Mouse (Mus musculus) intestine, embryonic 15.5 days (tissue): ENCODE results near the gene Itk. TPM values are rescaled to one million over a fixed set of nuclear protein-coding genes. Genes with fewer than 3 reads are reported as not detected.

ENCODE experiments used
- ATAC-seq: fragments of 200-750 bp; cut with Nextera tagmentation; 2 replicates; pipeline ENCODE4 v1.8.0; 2017; ENCODE audit warnings: moderate TSS enrichment, moderate library complexity
- H3K27ac ChIP-seq: fragments of 300-500 bp; sonication (generic); 2 replicates; pipeline ENCODE4 v1.5.1; 2015; ENCODE audit warnings: mild to moderate bottlenecking, inconsistent platforms
- H3K27me3 ChIP-seq: fragments of 300-500 bp; sonication (generic); replicated peaks from 2 replicates; pipeline ENCODE4 v1.6.1; 2015; ENCODE audit warnings: inconsistent platforms
- H3K36me3 ChIP-seq: fragments of 300-500 bp; sonication (generic); 2 replicates; pipeline ENCODE4 v1.6.1; 2015; ENCODE audit warnings: inconsistent platforms
- H3K4me1 ChIP-seq: fragments of 300-500 bp; sonication (generic); replicated peaks from 2 replicates; pipeline ENCODE4 v1.6.1; 2015; ENCODE audit warnings: inconsistent platforms
- H3K4me2 ChIP-seq: fragments of 300-500 bp; sonication (generic); replicated peaks from 2 replicates; pipeline ENCODE4 v1.6.1; 2015; ENCODE audit warnings: mild to moderate bottlenecking, inconsistent platforms
- H3K4me3 ChIP-seq: fragments of 300-500 bp; sonication (generic); replicated peaks from 2 replicates; pipeline ENCODE4 v1.5.1; 2015; ENCODE audit warnings: inconsistent platforms
- H3K9ac ChIP-seq: fragments of 300-500 bp; sonication (generic); 2 replicates; pipeline ENCODE4 v1.6.1; 2015; ENCODE audit warnings: inconsistent platforms
- H3K9me3 ChIP-seq: fragments of 300-500 bp; sonication (generic); 2 replicates; pipeline ENCODE4 v1.6.1; 2016; ENCODE audit warnings: inconsistent platforms
- WGBS: fragments of 180-500 bp; shearing (Covaris S2); methylation state at CpG from one replicate; pipeline ENCODE4 v1.1.7; 2015; 5-methylcytosine and 5-hydroxymethylcytosine counted together
- polyA plus RNA-seq: library from polyadenylated mRNA; unstranded; fragments of >200 nt; fragmentation: Nextera tagmentation; extraction: Ambion mirVana; gene quantifications from 2 replicates; pipeline ENCODE4 v1.2.1, GENCODE M21; 2015

The Itk gene
- polyA plus RNA-seq, 1 experiment from 2014 or later = 0.40 TPM

DNA sequence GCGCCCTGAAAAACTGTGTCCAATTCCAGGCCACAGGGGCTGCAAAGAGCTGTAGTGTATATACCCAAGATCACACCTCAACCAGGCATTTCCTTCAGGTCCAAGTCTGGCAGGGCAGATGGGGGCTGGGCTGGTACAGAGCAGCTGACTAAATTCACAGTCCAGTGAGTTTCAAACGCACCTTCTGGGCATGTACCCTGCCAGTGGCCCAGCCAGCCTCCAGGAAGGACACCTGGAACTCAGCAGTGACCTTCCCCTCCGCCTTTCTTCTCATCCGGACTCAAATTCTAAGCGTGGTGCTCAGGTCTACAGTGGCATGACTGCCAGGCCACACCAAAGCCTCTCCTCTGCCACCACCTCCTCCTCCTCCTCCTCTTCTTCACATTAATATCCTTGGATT is 95.8 kb downstream of the Itk start:
- Histone ChIP-seq H3K27ac (no peak overlapping the region), H3K27me3 (no peaks in the 10 kb centered on the region), H3K9ac (no peak overlapping the region), H3K36me3 (no peaks in the 10 kb centered on the region), H3K4me3 (no peak overlapping the region), H3K4me2 (no peak overlapping the region), H3K9me3 (no peaks in the 10 kb centered on the region), H3K4me1 (no peaks in the 10 kb centered on the region)
- ATAC-seq = no peak
- 95% methylated on average over 5 of the region's 5 CpGs for WGBS

- no peak overlapping the region for H3K4me3 ChIP-seq
- H3K9ac ChIP-seq = no peak overlapping the region
- WGBS = 37% methylated on average over 10 of the region's 10 CpGs
- H3K4me2 ChIP-seq = no peak overlapping the region
- no peak overlapping the region for H3K27ac ChIP-seq
- H3K36me3 ChIP-seq = no peaks in the 10 kb centered on the region
- no peaks in the 10 kb centered on the region for H3K27me3 ChIP-seq
- no peaks in the 10 kb centered on the region for H3K9me3 ChIP-seq
- ATAC-seq = no peak
- no peaks in the 10 kb centered on the region for H3K4me1 ChIP-seq
These were observed 98.3 kb downstream of the Itk start for GRCm38 (mm10) chr11:46290988-46291405.

GRCm38 (mm10) chr11:46289561-46289960 is 99.8 kb downstream of the Itk start:
- Histone ChIP-seq H3K27ac (no peak overlapping the region), H3K4me1 (no peaks in the 10 kb centered on the region), H3K4me3 (no peak overlapping the region), H3K27me3 (no peaks in the 10 kb centered on the region), H3K9me3 (no peaks in the 10 kb centered on the region), H3K9ac (no peak overlapping the region), H3K4me2 (no peak overlapping the region), H3K36me3 (no peaks in the 10 kb centered on the region)
- WGBS = 85% methylated on average over 9 of the region's 9 CpGs
- ATAC-seq = no peak

GRCm38 (mm10) chr11:46289022-46289421 is 100.3 kb downstream of the Itk start:
- Histone ChIP-seq H3K27me3 (no peaks in the 10 kb centered on the region), H3K9ac (no peak overlapping the region), H3K27ac (no peak overlapping the region), H3K36me3 (no peaks in the 10 kb centered on the region), H3K4me1 (no peaks in the 10 kb centered on the region), H3K4me2 (no peak overlapping the region), H3K4me3 (no peak overlapping the region), H3K9me3 (no peaks in the 10 kb centered on the region)
- ATAC-seq = no peak
- WGBS = 92% methylated on average over 4 of the region's 4 CpGs

DNA sequence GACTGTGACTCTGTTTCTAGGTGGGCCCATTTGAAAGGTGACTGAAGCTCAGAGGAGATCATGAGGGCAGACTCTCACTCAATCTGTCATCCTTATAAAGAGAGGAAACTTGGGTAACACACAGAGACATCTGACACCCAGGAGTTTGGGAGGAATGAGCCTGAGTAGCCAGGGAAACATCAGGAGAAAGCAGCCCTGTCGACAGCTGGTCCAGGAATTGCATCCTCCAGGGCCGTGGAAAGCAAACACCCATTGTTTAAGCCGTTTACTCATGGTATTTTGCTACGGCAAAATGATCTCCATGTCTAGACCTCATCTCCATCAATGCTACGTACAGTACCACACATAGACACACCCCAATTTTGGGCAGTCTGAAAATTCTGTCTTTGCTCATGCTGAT is 101.2 kb downstream of the Itk start:
- no peaks in the 10 kb centered on the region for H3K9me3 ChIP-seq
- ATAC-seq = no peak
- H3K4me3 ChIP-seq = no peak overlapping the region
- no peaks in the 10 kb centered on the region for H3K27me3 ChIP-seq
- no peaks in the 10 kb centered on the region for H3K36me3 ChIP-seq
- H3K9ac ChIP-seq = no peak overlapping the region
- H3K4me1 ChIP-seq = no peaks in the 10 kb centered on the region
- H3K27ac ChIP-seq = no peak overlapping the region
- WGBS = 60% methylated on average over 5 of the region's 5 CpGs
- H3K4me2 ChIP-seq = no peak overlapping the region

- no peaks in the 10 kb centered on the region for H3K27me3 ChIP-seq
- H3K9ac ChIP-seq = no peak overlapping the region
- no peak overlapping the region for H3K4me2 ChIP-seq
- WGBS = 52% methylated on average over 6 of the region's 6 CpGs
- no peaks in the 10 kb centered on the region for H3K9me3 ChIP-seq
- H3K27ac ChIP-seq = no peak overlapping the region
- no peaks in the 10 kb centered on the region for H3K4me1 ChIP-seq
- H3K36me3 ChIP-seq = no peaks in the 10 kb centered on the region
- ATAC-seq = no peak
- no peak overlapping the region for H3K4me3 ChIP-seq
These were observed 102.5 kb downstream of the Itk start for GRCm38 (mm10) chr11:46286803-46287202.

DNA sequence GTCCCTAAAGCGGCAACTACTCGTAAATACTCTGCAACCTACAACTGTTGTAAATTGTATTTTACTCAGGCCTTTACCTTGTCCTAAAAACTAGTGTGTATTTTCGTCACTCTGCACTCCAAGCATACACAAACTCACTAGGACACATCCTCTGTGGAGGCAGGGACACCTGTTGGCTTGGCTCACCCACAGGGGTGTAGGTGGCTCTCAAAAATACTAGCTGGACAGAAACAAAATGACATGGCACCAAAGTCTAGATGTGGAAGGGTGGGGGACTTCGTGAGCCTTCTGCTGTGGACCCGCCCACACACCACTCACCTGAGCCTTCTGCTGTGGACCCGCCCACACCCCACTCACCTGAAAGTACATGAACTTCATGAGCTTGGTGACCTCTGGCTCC is 105.5 kb downstream of the Itk start:
- no peak overlapping the region for H3K9ac ChIP-seq
- H3K9me3 ChIP-seq = no peaks in the 10 kb centered on the region
- no peak for ATAC-seq
- no peak overlapping the region for H3K27ac ChIP-seq
- H3K4me1 ChIP-seq = no peaks in the 10 kb centered on the region
- 90% methylated on average over 6 of the region's 6 CpGs for WGBS
- no peak overlapping the region for H3K4me3 ChIP-seq
- H3K27me3 ChIP-seq = no peaks in the 10 kb centered on the region
- no peaks in the 10 kb centered on the region for H3K36me3 ChIP-seq
- no peak overlapping the region for H3K4me2 ChIP-seq

DNA sequence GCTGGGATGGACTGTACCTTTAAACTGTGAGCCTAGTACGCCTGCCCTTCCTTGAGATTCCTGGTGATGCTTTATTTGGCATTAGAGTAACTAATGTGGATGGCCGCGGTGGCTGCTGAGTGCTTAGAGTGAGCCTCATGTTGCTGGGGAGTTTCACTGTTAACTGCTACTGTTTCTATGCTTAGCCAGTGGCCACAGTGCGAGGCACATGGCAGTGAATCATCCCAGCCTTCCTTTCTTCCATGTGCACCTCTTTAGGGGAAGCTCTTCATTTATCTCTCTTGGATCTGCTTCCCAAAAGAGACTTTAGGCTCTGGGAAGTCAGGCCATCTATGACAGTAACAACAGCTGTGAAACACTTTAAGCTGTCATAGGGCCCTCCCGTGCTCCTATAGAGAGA is 106.7 kb downstream of the Itk start:
- H3K4me3 ChIP-seq = no peak overlapping the region
- H3K27me3 ChIP-seq = no peaks in the 10 kb centered on the region
- H3K4me2 ChIP-seq = no peak overlapping the region
- no peaks in the 10 kb centered on the region for H3K4me1 ChIP-seq
- H3K27ac ChIP-seq = no peak overlapping the region
- no peaks in the 10 kb centered on the region for H3K36me3 ChIP-seq
- WGBS = 80% methylated on average over 5 of the region's 5 CpGs
- H3K9me3 ChIP-seq = no peaks in the 10 kb centered on the region
- no peak for ATAC-seq
- H3K9ac ChIP-seq = no peak overlapping the region

GRCm38 (mm10) chr11:46278709-46279108 is 110.6 kb downstream of the Itk start:
- H3K9me3 ChIP-seq = no peaks in the 10 kb centered on the region
- no peak for ATAC-seq
- no peak overlapping the region for H3K27ac ChIP-seq
- no peak overlapping the region for H3K4me2 ChIP-seq
- no peak overlapping the region for H3K4me3 ChIP-seq
- 91% methylated on average over 12 of the region's 12 CpGs for WGBS
- H3K27me3 ChIP-seq = no peaks in the 10 kb centered on the region
- H3K9ac ChIP-seq = no peak overlapping the region
- no peaks in the 10 kb centered on the region for H3K4me1 ChIP-seq
- H3K36me3 ChIP-seq = no peaks in the 10 kb centered on the region

- Histone ChIP-seq H3K4me1 (no peaks in the 10 kb centered on the region), H3K4me2 (no peak overlapping the region), H3K9me3 (no peaks in the 10 kb centered on the region), H3K9ac (no peak overlapping the region), H3K36me3 (no peaks in the 10 kb centered on the region), H3K4me3 (no peak overlapping the region), H3K27me3 (no peaks in the 10 kb centered on the region), H3K27ac (no peak overlapping the region)
- ATAC-seq = no peak
- WGBS = 82% methylated on average over 5 of the region's 5 CpGs
These were observed 111.2 kb downstream of the Itk start for GRCm38 (mm10) chr11:46278140-46278539.

DNA sequence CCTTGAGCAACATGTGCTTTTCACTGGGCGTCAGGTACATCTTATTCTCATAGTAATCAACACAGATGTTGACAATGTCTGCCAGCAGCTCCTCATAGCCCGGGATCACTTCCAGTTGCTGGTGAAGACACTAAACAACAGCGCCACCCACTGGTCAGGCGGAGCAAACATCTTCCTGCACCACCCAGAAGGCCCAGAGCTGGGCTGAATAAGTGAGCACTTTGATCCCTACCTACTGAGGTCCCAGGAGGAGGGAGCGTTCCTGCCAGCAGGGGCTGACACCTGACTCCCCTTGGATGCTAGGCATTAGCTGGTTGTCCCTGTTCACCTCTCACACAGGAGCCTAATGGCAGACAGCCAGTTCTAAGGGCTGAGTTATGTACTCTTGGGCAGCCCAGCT is 112.5 kb downstream of the Itk start:
- no peak overlapping the region for H3K4me2 ChIP-seq
- no peaks in the 10 kb centered on the region for H3K9me3 ChIP-seq
- no peaks in the 10 kb centered on the region for H3K36me3 ChIP-seq
- H3K4me1 ChIP-seq = no peaks in the 10 kb centered on the region
- peak; percentile 39; the same call in 1 of the 2 replicates for ATAC-seq
- WGBS = 48% methylated on average over 5 of the region's 5 CpGs
- no peak overlapping the region for H3K4me3 ChIP-seq
- no peaks in the 10 kb centered on the region for H3K27me3 ChIP-seq
- H3K27ac ChIP-seq = no peak overlapping the region
- H3K9ac ChIP-seq = no peak overlapping the region

GRCm38 (mm10) chr11:46276168-46276567 is 113.1 kb downstream of the Itk start:
- no peaks in the 10 kb centered on the region for H3K36me3 ChIP-seq
- H3K4me3 ChIP-seq = no peak overlapping the region
- no peaks in the 10 kb centered on the region for H3K4me1 ChIP-seq
- no peak overlapping the region for H3K27ac ChIP-seq
- WGBS = 93% methylated on average over 8 of the region's 8 CpGs
- H3K4me2 ChIP-seq = no peak overlapping the region
- no peaks in the 10 kb centered on the region for H3K27me3 ChIP-seq
- no peak for ATAC-seq
- no peak overlapping the region for H3K9ac ChIP-seq
- H3K9me3 ChIP-seq = no peaks in the 10 kb centered on the region

DNA sequence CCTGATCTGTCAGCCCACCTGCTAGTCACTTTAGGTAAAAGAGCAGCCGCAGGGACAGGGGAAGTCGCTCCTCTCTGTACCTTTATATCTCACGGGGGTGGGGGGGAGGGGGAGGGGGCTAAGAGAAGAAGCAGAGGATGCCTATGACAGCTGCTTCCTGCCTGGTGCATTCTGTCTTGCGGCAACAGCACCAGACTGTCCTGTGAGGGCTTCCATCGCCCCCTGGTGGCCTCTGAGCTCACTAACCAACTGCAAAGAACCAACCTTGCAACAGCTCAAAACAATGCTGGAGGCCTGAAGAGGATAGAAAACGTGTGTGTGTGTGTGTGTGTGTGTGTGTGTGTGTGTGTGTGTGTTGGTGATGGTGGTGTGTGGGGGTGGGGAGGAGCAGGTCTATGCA is 114.0 kb downstream of the Itk start:
- Histone ChIP-seq H3K27me3 (no peaks in the 10 kb centered on the region), H3K9me3 (no peaks in the 10 kb centered on the region), H3K4me3 (no peak overlapping the region), H3K4me2 (no peak overlapping the region), H3K9ac (no peak overlapping the region), H3K4me1 (no peaks in the 10 kb centered on the region), H3K36me3 (no peaks in the 10 kb centered on the region), H3K27ac (no peak overlapping the region)
- ATAC-seq = peak; percentile 88
- 5% methylated on average over 6 of the region's 6 CpGs for WGBS
